Mouse (Mus musculus) cerebellum, adult 8-10 months (tissue): ENCODE measurements around the gene Gm21913.
"Not testable (repeated sequence)": the region's sequence is repeated elsewhere in the genome, so short reads cannot be mapped to it uniquely, and the experiment has no call there.

ENCODE experiments used
- DNase-seq: peaks from one replicate; pipeline ENCODE4 v3.0.0; 2022

Gene Gm21913

DNA sequence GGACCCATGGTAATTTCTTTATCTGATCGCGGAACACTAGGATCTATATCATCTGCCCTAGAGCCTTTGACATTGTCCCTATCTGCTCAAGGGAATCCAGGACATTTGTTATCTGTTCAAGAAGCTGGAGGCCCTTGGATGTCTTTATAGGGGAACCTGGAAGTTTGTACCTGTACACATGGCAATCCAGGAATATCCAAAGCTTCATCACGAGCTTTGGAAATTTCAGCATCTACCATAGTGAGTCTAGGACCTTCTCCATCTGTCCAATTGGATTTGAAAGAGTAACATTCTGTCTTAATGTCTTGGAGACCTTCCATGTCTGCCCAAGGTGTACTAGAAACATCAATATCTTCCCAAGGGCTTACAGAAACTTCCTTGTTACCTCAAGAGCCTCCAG lies at the start of gene Gm21913:
TSS of gene Gm21913 (plus strand) at position 301 of the 400 bp plus-strand sequence.
- not testable (repeated sequence) for DNase-seq
